Mouse (Mus musculus): ENCODE results near the gene Clstn1.

GRCm38 (mm10) chr4:149571651-149572149 is 14.6 kb upstream of the Clstn1 start:
- TF ChIP-seq CTCF (IDR thresholded peaks at IDR 0.05; ENCODE audit: borderline replicate concordance, extremely low read depth, insufficient read depth, insufficient read length), result no peak
- TF ChIP-seq POLR2A (IDR thresholded peaks at IDR 0.05; ENCODE audit: borderline replicate concordance, extremely low read depth, insufficient read depth, insufficient read length, poor library complexity, severe bottlenecking), result no peak

Data from brain, embryonic 14.5 days (tissue).